Mouse (Mus musculus) E14TG2a.4 (cell line): ENCODE measurements around the gene Apoa2.

ENCODE experiments used
- CTCF ChIP-seq: conservative IDR thresholded peaks from 2 replicates; pipeline ENCODE4 v1.5.1; 2014; ENCODE audit warnings: low read length
- NANOG ChIP-seq: IDR thresholded peaks from 2 replicates; pipeline ENCODE4 v1.6.1; 2014; ENCODE audit warnings: borderline replicate concordance, low read length, mixed read lengths
- POU5F1 ChIP-seq: IDR thresholded peaks from 2 replicates; pipeline ENCODE4 v1.6.1; 2014; ENCODE audit warnings: low read length, borderline replicate concordance

DNA sequence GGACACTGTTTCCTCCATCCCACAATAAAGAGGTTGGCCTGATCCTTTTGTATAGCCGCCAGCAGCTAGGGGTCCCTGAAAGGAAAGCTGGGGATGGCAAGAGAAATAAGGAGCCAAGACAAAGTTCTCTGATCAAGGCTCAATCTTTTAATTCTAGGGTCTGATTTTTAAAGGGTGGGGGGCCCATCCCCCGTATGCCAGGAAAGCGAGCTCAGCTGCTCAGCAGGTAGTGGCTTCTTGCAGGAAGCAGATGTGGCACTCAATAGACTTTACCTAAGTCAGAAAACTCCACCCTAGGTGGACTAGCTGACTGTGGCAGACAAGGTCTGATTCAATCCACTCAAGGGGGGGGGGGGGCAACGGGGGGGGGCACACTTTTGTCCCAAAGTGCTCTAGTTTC lies 1.9 kb downstream of the Apoa2 start:
- TF ChIP-seq CTCF (no peak), POU5F1 (no peak), NANOG (no peak)
